Mouse (Mus musculus) erythroblast, embryonic 14.5 days (primary cell): ENCODE data around the gene Ak3. TPM values are rescaled to one million over a fixed set of nuclear protein-coding genes. Genes with fewer than 3 reads are reported as not detected.

Experiments
- H3K27me3 ChIP-seq: 2 replicates; pipeline ENCODE4 v1.6.1; 2012; ENCODE audit warnings: inconsistent platforms; ENCODE audit not compliant: control insufficient read depth
- H3K36me3 ChIP-seq: 2 replicates; pipeline ENCODE4 v1.6.1; 2012; ENCODE audit warnings: mild to moderate bottlenecking, inconsistent platforms; ENCODE audit not compliant: control insufficient read depth
- H3K4me1 ChIP-seq: 2 replicates; pipeline ENCODE4 v1.6.1; 2012; ENCODE audit warnings: inconsistent platforms; ENCODE audit not compliant: control insufficient read depth
- H3K4me3 ChIP-seq: replicated peaks from 2 replicates; pipeline ENCODE3; 2012; ENCODE audit warnings: moderate library complexity, mild to moderate bottlenecking, inconsistent platforms
- H3K9me3 ChIP-seq: 2 replicates; pipeline ENCODE4 v1.6.1; 2012; ENCODE audit warnings: low read length, inconsistent platforms, mixed read lengths; ENCODE audit not compliant: control insufficient read depth
- GATA1 ChIP-seq: IDR thresholded peaks from 2 replicates; pipeline ENCODE4 v1.6.1; 2012; ENCODE audit warnings: low read length, inconsistent platforms, mixed read lengths
- TAL1 ChIP-seq: IDR thresholded peaks from 3 replicates; pipeline ENCODE4 v1.6.1; 2012; ENCODE audit warnings: low read length, inconsistent platforms, mixed read lengths
- polyA plus RNA-seq: library from polyadenylated mRNA; stranded (reverse); fragments of >175 nt; gene quantifications from 2 replicates; pipeline ENCODE4 v1.2.3, GENCODE M21; 2012

Ak3 gene
- polyA plus RNA-seq, 1 experiment: 0.30 TPM

DNA sequence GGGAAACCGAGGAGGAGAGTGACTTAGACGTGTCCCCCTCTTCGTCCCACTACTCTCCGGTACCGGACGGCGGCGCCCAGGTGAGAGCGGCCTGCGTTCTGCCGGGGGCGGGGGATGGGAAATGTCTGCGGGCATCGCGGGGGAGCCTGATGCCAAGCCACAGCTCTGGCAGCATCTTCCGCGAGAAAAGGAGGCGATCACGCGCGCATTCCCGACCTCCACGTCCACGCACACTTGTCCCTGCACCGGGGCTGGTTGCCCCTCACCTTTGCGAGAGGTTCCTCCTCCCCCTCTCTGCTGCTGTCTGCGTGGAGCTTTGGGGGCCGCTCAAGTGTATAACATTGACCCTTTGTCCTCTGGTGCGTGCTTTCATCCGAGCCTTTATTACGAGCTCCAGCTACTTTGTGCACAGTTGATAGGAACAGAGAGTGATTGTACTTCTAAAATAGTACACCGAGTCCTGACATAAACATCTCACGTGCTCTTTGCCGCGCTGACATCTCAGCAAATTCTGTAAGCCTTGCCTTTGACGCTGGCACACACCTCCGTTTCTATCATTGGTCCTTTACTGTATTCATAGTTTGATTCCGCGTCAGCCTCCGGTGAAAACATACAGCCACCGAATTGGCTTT, 57.1 kb downstream of the Ak3 start:
- peaks cover 8% of the 10 kb centered on the region for H3K27me3 ChIP-seq
- TF ChIP-seq TAL1: no peak
- H3K36me3 ChIP-seq: peaks cover 26% of the 10 kb centered on the region
- H3K4me1 ChIP-seq: peaks cover 29% of the 10 kb centered on the region
- peak overlapping the region; percentile 79 for H3K4me3 ChIP-seq
- H3K9me3 ChIP-seq: peaks cover 2% of the 10 kb centered on the region; the same call in 1 of the 2 replicates

DNA sequence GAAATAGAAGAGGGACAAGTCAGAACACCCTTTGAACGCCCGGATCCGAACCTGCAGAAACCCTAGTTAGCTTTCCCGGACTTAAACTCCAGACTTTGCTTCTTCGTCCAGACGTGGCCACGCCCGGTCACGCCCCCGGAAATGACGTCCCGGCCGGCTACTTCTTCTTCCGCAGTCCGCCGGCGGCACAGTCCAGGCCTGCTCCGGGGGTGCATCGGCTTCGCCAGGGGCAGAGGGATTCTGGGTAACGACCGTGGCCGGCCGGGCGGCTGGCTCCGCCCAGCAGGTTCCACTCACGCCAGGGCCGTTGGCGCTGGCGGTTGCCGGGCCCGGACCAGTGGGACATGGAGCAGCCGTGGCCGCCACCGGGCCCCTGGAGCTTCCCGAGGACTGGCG, 57.6 kb downstream of the Ak3 start, which contains the start of gene Cdc37l1:
Gene Cdc37l1, plus strand, starts transcription at position 159 of the 396 bp plus-strand sequence.
- Histone ChIP-seq H3K4me3 (peak within 1 kb of the TSS; percentile 79), H3K27me3 (peaks cover 9% of the 10 kb centered on the region), H3K4me1 (peaks cover 29% of the 10 kb centered on the region), H3K9me3 (peaks cover 2% of the 10 kb centered on the region; the same call in 1 of the 2 replicates), H3K36me3 (peaks cover 21% of the 10 kb centered on the region)
- no peak for TF ChIP-seq GATA1
- TF ChIP-seq TAL1: no peak

DNA sequence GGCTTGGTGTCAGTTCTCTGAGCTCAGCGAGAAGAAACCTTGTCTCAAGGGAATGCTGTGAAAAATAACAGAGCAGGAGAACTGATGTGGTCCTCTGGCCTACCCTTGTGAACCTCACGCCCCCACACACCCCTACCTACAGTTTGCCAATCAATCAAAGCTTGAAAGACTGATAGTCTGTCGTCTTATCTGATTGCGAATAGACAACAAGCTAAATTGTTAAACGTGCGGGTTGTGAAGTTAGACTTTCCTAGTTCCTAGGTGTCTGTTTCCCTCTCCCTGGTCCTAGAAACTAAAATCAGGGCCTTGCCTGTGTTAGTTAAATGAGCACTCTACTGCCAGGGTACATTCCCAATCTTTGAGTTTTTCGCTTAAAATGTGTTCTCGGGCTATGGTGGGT, 58.2 kb downstream of the Ak3 start:
- H3K36me3 ChIP-seq: peaks cover 15% of the 10 kb centered on the region
- peak overlapping the region; percentile 79 for H3K4me3 ChIP-seq
- peaks cover 29% of the 10 kb centered on the region for H3K4me1 ChIP-seq
- H3K9me3 ChIP-seq: peaks cover 2% of the 10 kb centered on the region; the same call in 1 of the 2 replicates
- TF ChIP-seq GATA1 (peak; percentile 63; the same call in 1 of the 2 replicates), TAL1 (no peak)
- H3K27me3 ChIP-seq: peaks cover 9% of the 10 kb centered on the region

DNA sequence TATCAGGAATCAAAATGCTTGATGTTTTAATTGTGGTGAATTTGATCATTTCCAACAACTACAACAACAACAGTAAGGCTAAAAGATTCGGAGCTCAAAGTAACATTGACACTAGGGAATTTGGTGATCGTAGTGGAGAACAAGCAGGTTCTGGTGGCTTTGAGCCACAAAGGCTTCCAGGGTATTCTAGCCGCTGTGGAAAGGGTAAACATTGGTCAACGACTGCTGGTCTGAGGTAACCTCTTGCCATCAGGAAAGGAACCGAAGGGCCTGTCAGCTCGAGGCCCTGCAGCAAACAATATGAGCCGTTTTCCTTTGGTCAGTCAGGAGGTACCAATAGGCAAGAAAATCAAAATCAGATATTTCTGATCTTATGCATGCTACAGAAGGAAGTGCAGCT, 65.1 kb downstream of the Ak3 start:
- TF ChIP-seq TAL1: no peak
- no peak for TF ChIP-seq GATA1
- no peaks in the 10 kb centered on the region for H3K4me1 ChIP-seq

DNA sequence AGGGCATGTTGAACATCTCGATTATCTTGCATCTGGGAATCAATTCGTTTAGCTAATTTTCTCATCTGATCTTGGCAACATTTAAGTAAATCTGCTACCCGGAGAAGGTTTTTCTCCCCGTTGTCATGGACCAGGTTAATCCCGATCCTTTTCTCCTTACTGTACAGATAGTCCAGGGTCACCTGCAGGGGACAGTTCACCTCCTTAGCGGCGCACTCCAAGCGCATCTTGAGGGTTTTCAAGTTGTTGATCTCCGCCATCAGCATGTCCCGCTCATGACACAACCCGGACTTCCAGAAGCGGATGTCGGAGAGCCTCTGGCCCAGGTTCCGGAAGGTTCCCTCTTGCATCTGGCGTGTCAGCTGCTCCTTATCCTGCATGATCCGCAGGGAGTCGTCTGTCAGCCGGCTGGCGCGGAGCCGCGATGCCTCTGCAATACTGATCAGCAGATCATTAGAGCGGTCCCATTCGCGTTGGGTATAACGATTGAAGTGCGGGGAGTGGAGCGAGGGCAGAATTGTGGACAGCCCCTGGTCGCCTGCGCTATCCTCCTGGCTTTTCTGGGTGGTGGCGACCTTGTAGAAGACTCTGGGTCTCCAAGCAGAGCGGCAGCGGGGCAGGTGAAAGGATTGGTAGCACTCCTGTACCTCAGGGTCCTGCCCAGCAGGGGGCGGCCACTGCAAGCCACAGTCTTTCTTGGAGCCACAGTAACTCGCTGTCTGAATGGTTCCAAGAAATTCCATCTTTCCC, 72.7 kb downstream of the Ak3 start:
- peaks cover 13% of the 10 kb centered on the region for H3K27me3 ChIP-seq
- H3K4me1 ChIP-seq: peaks cover 5% of the 10 kb centered on the region
- 0 out of 2 replicates have a peak, but pooled peaks cover 3% of the 10 kb centered on the region for H3K9me3 ChIP-seq
- TF ChIP-seq TAL1 (no peak), GATA1 (no peak)
- H3K36me3 ChIP-seq: no peaks in the 10 kb centered on the region
- H3K4me3 ChIP-seq: peak overlapping the region; percentile 31

More for the DNA sequence above, 65.1 kb downstream of the Ak3 start:
- Histone ChIP-seq H3K27me3 (peaks cover 12% of the 10 kb centered on the region), H3K36me3 (no peaks in the 10 kb centered on the region), H3K4me3 (no peak overlapping the region), H3K9me3 (no peaks in the 10 kb centered on the region)

Other genes with a start within 250 kb of the Ak3 start
- not detected in 2 replicates for gene Slc1a1, start 212.9 kb downstream of the Ak3 start, polyA plus RNA-seq
- gene Plpp6, start 84.0 kb downstream of the Ak3 start, polyA plus RNA-seq: 0.02 and 0.07 TPM in 2 replicates
- gene 4430402I18Rik, start 80.2 kb downstream of the Ak3 start, polyA plus RNA-seq: not detected in 2 replicates
- 0.17 and 0.20 TPM in 2 replicates for gene Cdc37l1, start 57.6 kb downstream of the Ak3 start, polyA plus RNA-seq
- gene Rcl1, start 53.4 kb upstream of the Ak3 start, polyA plus RNA-seq: 1.2 and 1.6 TPM in 2 replicates
- 0.50 and 0.67 TPM in 2 replicates for gene Jak2, start 203.9 kb upstream of the Ak3 start, polyA plus RNA-seq